Mouse (Mus musculus): Measurements from ENCODE around the gene Gjb6. TPM values are rescaled to one million over a fixed set of nuclear protein-coding genes. Genes with fewer than 3 reads are reported as not detected.

Gene Gjb6
- polyA plus RNA-seq, 1 experiment from 2014 or later, result 1.4 TPM

DNA sequence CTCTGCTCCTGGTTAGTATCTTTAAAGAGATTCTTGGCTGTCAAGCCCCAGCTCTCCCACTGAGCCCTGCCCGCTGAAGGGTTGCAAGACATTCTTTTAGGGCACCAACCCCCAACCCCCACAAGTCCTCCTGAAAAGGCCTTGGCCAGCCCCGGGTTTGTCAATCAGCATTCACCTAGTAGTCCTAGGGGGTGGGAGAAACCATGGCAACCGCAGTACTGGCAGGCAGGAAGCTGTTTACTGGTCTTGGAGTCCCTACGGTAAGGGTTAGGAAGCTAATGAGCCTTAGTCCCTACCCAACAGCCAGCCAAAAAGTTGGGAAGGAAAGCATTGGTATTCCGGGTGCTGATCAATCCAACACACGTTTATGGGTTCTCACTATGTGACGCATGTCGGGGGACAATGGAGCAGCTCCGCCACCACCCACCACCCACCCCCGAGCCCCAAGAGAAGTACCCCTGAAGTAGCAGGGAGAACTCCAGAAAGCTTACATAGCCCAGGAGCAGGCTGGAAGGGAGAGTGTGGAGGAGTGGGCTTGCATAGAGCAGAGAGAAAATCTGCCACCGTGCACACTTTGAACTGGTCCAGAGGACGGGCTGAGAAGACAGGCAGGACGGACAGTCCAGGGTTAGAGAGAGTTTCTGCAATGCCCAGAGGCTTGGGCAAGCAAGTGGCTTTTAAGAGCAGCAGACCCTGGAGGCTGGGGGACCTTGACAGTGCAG lies 17.4 kb downstream of the Gjb6 start, which contains the start of gene Gm4491:
Gm4491 (minus strand) TSS at position 61 of the 722 bp plus-strand sequence.
- no peak for ATAC-seq (ENCODE audit: insufficient number of reproducible peaks, insufficient read depth, low FRiP score, low read depth)
- H3K4me1 ChIP-seq (ENCODE audit: control insufficient read depth, insufficient read depth, low read length), result no peaks in the 10 kb centered on the region
- H3K9ac ChIP-seq (replicated peaks; ENCODE audit: low read depth, low read length), result no peak within 1 kb of the TSS
- no peak within 1 kb of the TSS for H3K4me2 ChIP-seq (replicated peaks; ENCODE audit: low read depth, low read length)
- H3K36me3 ChIP-seq (ENCODE audit: control insufficient read depth, insufficient read depth, low read length), result no peaks in the 10 kb centered on the region
- no peaks in the 10 kb centered on the region for H3K9me3 ChIP-seq (ENCODE audit: control insufficient read depth, low read depth, low read length)
- no peak within 1 kb of the TSS for H3K4me3 ChIP-seq (ENCODE audit: low read depth, low read length)
- WGBS, result 26% methylated on average over 13 of the region's 13 CpGs
- no peak within 1 kb of the TSS for H3K27ac ChIP-seq (ENCODE audit: low read length)
- H3K27me3 ChIP-seq (ENCODE audit: control insufficient read depth, insufficient read depth, low read length), result no peaks in the 10 kb centered on the region

- peaks cover 4% of the 10 kb centered on the region; the same call in 1 of the 2 replicates for H3K4me1 ChIP-seq (ENCODE audit: control insufficient read depth, insufficient read depth, low read length)
- H3K4me3 ChIP-seq (ENCODE audit: low read depth, low read length), result no peak overlapping the region
- WGBS, result 9% methylated on average over 4 of the region's 4 CpGs
- ATAC-seq (ENCODE audit: insufficient number of reproducible peaks, insufficient read depth, low FRiP score, low read depth), result no peak
- no peaks in the 10 kb centered on the region for H3K9me3 ChIP-seq (ENCODE audit: control insufficient read depth, low read depth, low read length)
- H3K27me3 ChIP-seq (ENCODE audit: control insufficient read depth, insufficient read depth, low read length), result peaks cover 29% of the 10 kb centered on the region
- H3K4me2 ChIP-seq (replicated peaks; ENCODE audit: low read depth, low read length), result no peak overlapping the region
- H3K9ac ChIP-seq (replicated peaks; ENCODE audit: low read depth, low read length), result no peak overlapping the region
- no peaks in the 10 kb centered on the region for H3K36me3 ChIP-seq (ENCODE audit: control insufficient read depth, insufficient read depth, low read length)
- H3K27ac ChIP-seq (ENCODE audit: low read length), result no peak overlapping the region
Measured at GRCm38 (mm10) chr14:57109194-57109593, 24.2 kb downstream of the Gjb6 start.

- peaks cover 31% of the 10 kb centered on the region for H3K27me3 ChIP-seq (ENCODE audit: control insufficient read depth, insufficient read depth, low read length)
Measured at GRCm38 (mm10) chr14:57107916-57108315, 25.5 kb downstream of the Gjb6 start.

DNA sequence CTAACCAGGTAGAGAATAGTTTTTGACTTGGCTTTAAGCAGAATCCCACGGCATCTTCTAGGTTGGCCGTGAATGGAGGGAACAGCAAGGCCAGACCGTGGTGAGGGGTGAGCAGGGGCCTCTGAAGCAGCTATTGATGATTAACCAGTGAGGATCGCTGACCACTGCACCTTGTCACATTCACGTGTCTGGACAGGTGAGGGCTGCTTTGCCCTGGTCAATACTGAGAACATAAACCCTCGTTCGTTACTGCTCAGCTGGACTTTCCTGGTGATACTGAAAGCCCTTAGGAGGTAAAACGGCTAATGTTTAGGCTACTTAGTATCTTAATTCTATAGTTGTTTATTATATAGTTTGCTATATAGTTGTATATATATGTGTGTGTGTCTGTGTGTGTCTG lies 26.3 kb downstream of the Gjb6 start:
- Histone ChIP-seq H3K36me3 (ENCODE audit: control insufficient read depth, insufficient read depth, low read length) (no peaks in the 10 kb centered on the region), H3K4me1 (ENCODE audit: control insufficient read depth, insufficient read depth, low read length) (peaks cover 4% of the 10 kb centered on the region; the same call in 1 of the 2 replicates), H3K27ac (ENCODE audit: low read length) (no peak overlapping the region), H3K9me3 (ENCODE audit: control insufficient read depth, low read depth, low read length) (no peaks in the 10 kb centered on the region), H3K4me3 (ENCODE audit: low read depth, low read length) (no peak overlapping the region), H3K4me2 (replicated peaks; ENCODE audit: low read depth, low read length) (no peak overlapping the region), H3K27me3 (ENCODE audit: control insufficient read depth, insufficient read depth, low read length) (peaks cover 32% of the 10 kb centered on the region), H3K9ac (replicated peaks; ENCODE audit: low read depth, low read length) (no peak overlapping the region)
- 57% methylated on average over 8 of the region's 8 CpGs for WGBS
- no peak for ATAC-seq (ENCODE audit: insufficient number of reproducible peaks, insufficient read depth, low FRiP score, low read depth)

More at GRCm38 (mm10) chr14:57107916-57108315, 25.5 kb downstream of the Gjb6 start:
- H3K4me2 ChIP-seq (replicated peaks; ENCODE audit: low read depth, low read length), result no peak overlapping the region
- H3K27ac ChIP-seq (ENCODE audit: low read length), result no peak overlapping the region
- no peak overlapping the region for H3K9ac ChIP-seq (replicated peaks; ENCODE audit: low read depth, low read length)
- H3K4me1 ChIP-seq (ENCODE audit: control insufficient read depth, insufficient read depth, low read length), result peaks cover 4% of the 10 kb centered on the region; the same call in 1 of the 2 replicates
- 54% methylated on average over 5 of the region's 5 CpGs for WGBS
- ATAC-seq (ENCODE audit: insufficient number of reproducible peaks, insufficient read depth, low FRiP score, low read depth), result no peak
- H3K9me3 ChIP-seq (ENCODE audit: control insufficient read depth, low read depth, low read length), result no peaks in the 10 kb centered on the region
- H3K4me3 ChIP-seq (ENCODE audit: low read depth, low read length), result no peak overlapping the region
- H3K36me3 ChIP-seq (ENCODE audit: control insufficient read depth, insufficient read depth, low read length), result no peaks in the 10 kb centered on the region

DNA sequence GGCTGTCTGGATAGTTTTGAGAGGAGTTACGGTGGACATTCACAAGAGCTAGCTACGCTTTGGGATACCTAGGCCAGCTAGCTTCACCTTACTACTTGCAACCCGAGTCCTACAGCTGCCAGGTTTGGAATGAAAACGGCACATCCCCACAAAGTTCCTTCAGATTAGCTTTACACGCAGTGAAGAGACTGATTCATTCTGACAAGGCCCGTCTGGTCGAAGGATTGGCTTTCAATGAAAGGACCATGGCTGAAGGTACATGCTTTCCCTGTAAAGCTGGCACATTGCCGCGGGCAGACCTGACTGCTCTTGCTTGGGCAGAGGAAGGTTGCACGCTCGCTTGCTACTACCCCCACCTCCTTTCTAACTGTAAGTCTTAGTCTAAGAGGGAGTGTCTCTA lies 27.7 kb downstream of the Gjb6 start:
- H3K9me3 ChIP-seq (ENCODE audit: control insufficient read depth, low read depth, low read length), result no peaks in the 10 kb centered on the region
- no peak overlapping the region for H3K9ac ChIP-seq (replicated peaks; ENCODE audit: low read depth, low read length)
- WGBS, result 48% methylated on average over 11 of the region's 11 CpGs
- H3K27me3 ChIP-seq (ENCODE audit: control insufficient read depth, insufficient read depth, low read length), result peaks cover 33% of the 10 kb centered on the region
- no peaks in the 10 kb centered on the region for H3K36me3 ChIP-seq (ENCODE audit: control insufficient read depth, insufficient read depth, low read length)
- no peak for ATAC-seq (ENCODE audit: insufficient number of reproducible peaks, insufficient read depth, low FRiP score, low read depth)
- H3K27ac ChIP-seq (ENCODE audit: low read length), result no peak overlapping the region
- H3K4me1 ChIP-seq (ENCODE audit: control insufficient read depth, insufficient read depth, low read length), result peaks cover 4% of the 10 kb centered on the region; the same call in 1 of the 2 replicates
- no peak overlapping the region for H3K4me2 ChIP-seq (replicated peaks; ENCODE audit: low read depth, low read length)
- no peak overlapping the region for H3K4me3 ChIP-seq (ENCODE audit: low read depth, low read length)

DNA sequence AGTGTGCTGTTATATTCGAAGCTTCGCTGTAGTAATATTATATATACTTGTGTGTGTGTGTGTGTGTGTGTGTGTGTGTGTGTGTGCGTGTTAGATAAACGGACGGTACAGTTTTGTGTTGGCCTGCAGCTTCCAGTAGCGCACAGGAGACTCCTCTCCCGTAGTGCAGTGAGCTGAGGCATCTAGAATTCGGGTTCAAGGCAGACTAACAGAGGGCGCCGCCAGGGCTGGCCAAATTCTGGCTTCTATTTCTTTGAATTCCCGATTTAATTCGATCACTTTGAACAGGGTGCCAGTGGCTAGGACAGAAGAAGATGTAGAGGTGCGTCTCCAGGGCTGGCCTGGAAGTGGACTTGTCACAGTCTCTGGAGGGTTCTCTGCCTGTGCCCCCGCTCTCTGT lies 28.3 kb downstream of the Gjb6 start:
- no peaks in the 10 kb centered on the region for H3K9me3 ChIP-seq (ENCODE audit: control insufficient read depth, low read depth, low read length)
- peaks cover 4% of the 10 kb centered on the region; the same call in 1 of the 2 replicates for H3K4me1 ChIP-seq (ENCODE audit: control insufficient read depth, insufficient read depth, low read length)
- peak overlapping the region; percentile 43 for H3K4me3 ChIP-seq (ENCODE audit: low read depth, low read length)
- peak overlapping the region; percentile 99 for H3K4me2 ChIP-seq (replicated peaks; ENCODE audit: low read depth, low read length)
- H3K27me3 ChIP-seq (ENCODE audit: control insufficient read depth, insufficient read depth, low read length), result peaks cover 33% of the 10 kb centered on the region
- no peaks in the 10 kb centered on the region for H3K36me3 ChIP-seq (ENCODE audit: control insufficient read depth, insufficient read depth, low read length)
- ATAC-seq (ENCODE audit: insufficient number of reproducible peaks, insufficient read depth, low FRiP score, low read depth), result no peak
- WGBS, result 14% methylated on average over 14 of the region's 14 CpGs
- no peak overlapping the region for H3K9ac ChIP-seq (replicated peaks; ENCODE audit: low read depth, low read length)
- no peak overlapping the region for H3K27ac ChIP-seq (ENCODE audit: low read length)

- Histone ChIP-seq H3K9ac (replicated peaks; ENCODE audit: low read depth, low read length) (0 out of 2 replicates have a peak within 1 kb of the TSS, but pooled peaks have one; percentile 6), H3K36me3 (ENCODE audit: control insufficient read depth, insufficient read depth, low read length) (no peaks in the 10 kb centered on the region), H3K27me3 (ENCODE audit: control insufficient read depth, insufficient read depth, low read length) (peaks cover 33% of the 10 kb centered on the region), H3K27ac (ENCODE audit: low read length) (no peak within 1 kb of the TSS), H3K4me2 (replicated peaks; ENCODE audit: low read depth, low read length) (peak within 1 kb of the TSS; percentile 99), H3K4me1 (ENCODE audit: control insufficient read depth, insufficient read depth, low read length) (peaks cover 4% of the 10 kb centered on the region; the same call in 1 of the 2 replicates), H3K9me3 (ENCODE audit: control insufficient read depth, low read depth, low read length) (no peaks in the 10 kb centered on the region), H3K4me3 (ENCODE audit: low read depth, low read length) (peak within 1 kb of the TSS; percentile 43)
- peak; percentile 50 for ATAC-seq (ENCODE audit: insufficient number of reproducible peaks, insufficient read depth, low FRiP score, low read depth)
- under 1% methylated on average over 101 of the region's 101 CpGs for WGBS
Measured at GRCm38 (mm10) chr14:57104106-57105023, 29.0 kb downstream of the Gjb6 start, which contains the start of gene Gjb2. Gene Gjb2, minus strand, starts transcription at chr14:57104702.

DNA sequence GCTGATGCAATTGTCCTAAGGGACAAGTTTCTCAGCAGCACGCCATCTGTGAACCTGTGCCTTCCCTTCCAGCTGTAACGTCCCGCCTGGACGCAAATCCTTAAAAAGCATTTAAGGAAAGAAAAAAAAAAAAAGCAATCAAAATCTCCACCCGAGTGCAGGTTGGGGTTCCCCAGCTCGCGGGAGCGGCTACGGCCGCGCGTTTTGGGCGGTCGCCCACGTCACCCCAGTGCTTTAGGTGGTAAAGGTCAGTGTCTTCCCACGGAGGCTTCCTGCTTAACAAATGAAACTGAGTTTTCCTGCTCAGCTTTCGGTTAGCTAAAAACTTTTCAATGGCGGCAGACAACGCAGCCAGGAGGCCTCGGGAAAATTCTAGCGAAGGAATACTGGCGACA lies 29.7 kb downstream of the Gjb6 start:
- H3K27ac ChIP-seq (ENCODE audit: low read length), result no peak overlapping the region
- no peaks in the 10 kb centered on the region for H3K9me3 ChIP-seq (ENCODE audit: control insufficient read depth, low read depth, low read length)
- no peak for ATAC-seq (ENCODE audit: insufficient number of reproducible peaks, insufficient read depth, low FRiP score, low read depth)
- H3K9ac ChIP-seq (replicated peaks; ENCODE audit: low read depth, low read length), result 0 out of 2 replicates have a peak overlapping the region, but pooled peaks have one; percentile 6
- WGBS, result 5% methylated on average over 22 of the region's 22 CpGs
- H3K27me3 ChIP-seq (ENCODE audit: control insufficient read depth, insufficient read depth, low read length), result peaks cover 33% of the 10 kb centered on the region
- peak overlapping the region; percentile 43 for H3K4me3 ChIP-seq (ENCODE audit: low read depth, low read length)
- H3K4me2 ChIP-seq (replicated peaks; ENCODE audit: low read depth, low read length), result peak overlapping the region; percentile 99
- H3K36me3 ChIP-seq (ENCODE audit: control insufficient read depth, insufficient read depth, low read length), result no peaks in the 10 kb centered on the region
- peaks cover 4% of the 10 kb centered on the region; the same call in 1 of the 2 replicates for H3K4me1 ChIP-seq (ENCODE audit: control insufficient read depth, insufficient read depth, low read length)

Measured in stomach, embryonic 14.5 days (tissue).